Mouse (Mus musculus) embryonic facial prominence, embryonic 12.5 days (tissue): ENCODE measurements around the gene Zfp91. TPM values are rescaled to one million over a fixed set of nuclear protein-coding genes. Genes with fewer than 3 reads are reported as not detected.

Source experiments
- ATAC-seq: fragments of 200-750 bp; cut with Nextera tagmentation; 2 replicates; pipeline ENCODE4 v1.8.0; 2017; ENCODE audit not compliant: insufficient number of reproducible peaks, insufficient read depth, low FRiP score, low TSS enrichment
- H3K27ac ChIP-seq: fragments of 300-500 bp; sonication (generic); 2 replicates; pipeline ENCODE4 v1.5.1; 2016; ENCODE audit warnings: mild to moderate bottlenecking
- H3K27me3 ChIP-seq: fragments of 300-500 bp; sonication (generic); 2 replicates; pipeline ENCODE4 v1.6.1; 2016; ENCODE audit warnings: mild to moderate bottlenecking, moderate library complexity
- H3K36me3 ChIP-seq: fragments of 300-500 bp; sonication (generic); 2 replicates; pipeline ENCODE4 v1.6.1; 2016; ENCODE audit warnings: mild to moderate bottlenecking
- H3K4me1 ChIP-seq: fragments of 300-500 bp; sonication (generic); 2 replicates; pipeline ENCODE4 v1.6.1; 2016
- H3K4me2 ChIP-seq: fragments of 300-500 bp; sonication (generic); replicated peaks from 2 replicates; pipeline ENCODE4 v1.6.1; 2016; ENCODE audit warnings: mild to moderate bottlenecking, moderate library complexity
- H3K4me3 ChIP-seq: fragments of 300-500 bp; sonication (generic); 2 replicates; pipeline ENCODE4 v1.5.1; 2016; ENCODE audit warnings: mild to moderate bottlenecking
- H3K9ac ChIP-seq: fragments of 300-500 bp; sonication (generic); 2 replicates; pipeline ENCODE4 v1.6.1; 2016; ENCODE audit warnings: mild to moderate bottlenecking, moderate library complexity
- H3K9me3 ChIP-seq: fragments of 300-500 bp; sonication (generic); 2 replicates; pipeline ENCODE4 v1.6.1; 2016; ENCODE audit warnings: mild to moderate bottlenecking, moderate library complexity
- WGBS: fragments of 180-500 bp; shearing (Covaris S2); methylation state at CpG from one replicate; pipeline ENCODE4 v1.1.7; 2016; 5-methylcytosine and 5-hydroxymethylcytosine counted together
- polyA plus RNA-seq: library from polyadenylated mRNA; unstranded; fragments of >200 nt; fragmentation: Nextera tagmentation; extraction: Ambion mirVana; gene quantifications from 2 replicates; pipeline ENCODE4 v1.2.1, GENCODE M21; 2016

Zfp91 gene
- polyA plus RNA-seq, 1 experiment from 2014 or later, result 18.5 TPM

DNA sequence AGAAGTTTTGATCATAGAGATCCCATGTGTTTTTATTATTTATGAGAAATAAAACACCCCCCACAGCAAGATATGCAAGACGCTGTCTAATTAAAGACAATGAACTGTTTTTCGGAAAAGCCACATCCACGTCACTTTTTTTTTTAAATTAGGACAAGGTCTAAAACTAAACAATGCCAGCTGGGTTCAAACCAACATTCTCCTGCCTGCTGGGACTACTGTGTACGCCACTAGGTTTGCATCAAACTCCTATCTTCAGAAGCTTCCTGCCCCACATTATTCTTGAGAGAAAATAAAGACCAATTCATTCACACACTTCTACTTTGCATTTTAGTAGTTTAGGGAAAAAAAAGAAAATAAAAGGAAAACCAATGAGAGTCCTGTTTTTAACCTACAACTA, 8.2 kb downstream of the Zfp91 start:
- ATAC-seq, result no peak
- no peak overlapping the region for H3K4me3 ChIP-seq
- no peaks in the 10 kb centered on the region for H3K36me3 ChIP-seq
- H3K9me3 ChIP-seq, result no peaks in the 10 kb centered on the region
- no peak overlapping the region for H3K9ac ChIP-seq
- 71% methylated on average over 4 of the region's 4 CpGs for WGBS
- no peak overlapping the region for H3K4me2 ChIP-seq
- no peak overlapping the region for H3K27ac ChIP-seq
- no peaks in the 10 kb centered on the region for H3K27me3 ChIP-seq
- no peaks in the 10 kb centered on the region for H3K4me1 ChIP-seq

DNA sequence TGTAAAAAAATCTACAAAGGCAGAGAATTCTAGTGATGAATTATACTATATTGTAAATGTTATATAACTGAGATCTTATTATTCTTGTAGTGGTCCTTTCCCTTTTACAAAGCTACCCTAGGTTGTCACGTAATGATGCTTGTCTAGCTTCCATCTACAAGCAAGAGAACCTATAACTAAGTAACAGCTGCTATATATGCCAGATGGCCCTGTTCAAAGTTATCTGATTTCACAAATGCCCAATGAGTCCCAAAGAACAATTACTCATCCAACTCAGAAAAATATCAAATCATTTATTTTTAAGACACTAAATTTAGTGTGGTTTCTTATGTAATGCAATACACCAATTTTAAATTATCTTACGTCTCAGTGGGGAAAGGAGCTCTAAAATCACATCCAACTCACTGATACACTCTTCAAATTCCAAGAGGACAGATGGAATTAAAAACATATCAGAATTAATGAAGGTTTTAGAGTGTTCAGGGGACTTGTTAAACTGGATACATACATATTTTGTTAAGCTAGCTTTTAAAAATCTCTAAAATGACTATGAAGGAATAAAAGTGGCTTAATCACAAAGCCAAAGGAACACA, 9.0 kb downstream of the Zfp91 start:
- no peaks in the 10 kb centered on the region for H3K36me3 ChIP-seq
- no peak for ATAC-seq
- H3K9me3 ChIP-seq, result no peaks in the 10 kb centered on the region
- H3K4me1 ChIP-seq, result no peaks in the 10 kb centered on the region
- H3K4me2 ChIP-seq, result no peak overlapping the region
- 81% methylated on average over 2 of the region's 2 CpGs for WGBS
- no peak overlapping the region for H3K27ac ChIP-seq
- no peak overlapping the region for H3K9ac ChIP-seq
- H3K4me3 ChIP-seq, result no peak overlapping the region
- H3K27me3 ChIP-seq, result no peaks in the 10 kb centered on the region

DNA sequence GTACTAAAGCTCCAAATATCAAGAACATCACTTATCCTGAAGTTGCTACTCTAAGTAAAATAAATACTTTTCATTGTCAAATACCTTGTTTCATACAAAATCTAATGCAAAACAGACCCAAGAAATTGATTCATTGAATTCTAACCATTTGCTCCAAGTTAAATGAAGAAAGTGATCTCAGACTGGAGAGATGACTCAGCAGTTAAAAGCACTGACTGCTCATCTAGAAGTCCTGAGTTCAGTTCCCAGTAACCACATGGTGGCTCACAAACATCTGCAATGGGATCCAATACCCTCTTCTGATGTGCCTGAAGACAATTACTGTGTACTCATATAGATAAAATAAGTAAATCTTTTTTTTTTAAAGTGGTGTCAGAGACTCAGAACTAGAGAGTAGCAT, 15.5 kb downstream of the Zfp91 start:
- H3K27me3 ChIP-seq, result no peaks in the 10 kb centered on the region
- H3K36me3 ChIP-seq, result peaks cover 13% of the 10 kb centered on the region
- no peak overlapping the region for H3K4me2 ChIP-seq
- no peaks in the 10 kb centered on the region for H3K4me1 ChIP-seq
- ATAC-seq, result no peak
- H3K27ac ChIP-seq, result no peak overlapping the region
- H3K4me3 ChIP-seq, result no peak overlapping the region
- no peaks in the 10 kb centered on the region for H3K9me3 ChIP-seq
- no peak overlapping the region for H3K9ac ChIP-seq

DNA sequence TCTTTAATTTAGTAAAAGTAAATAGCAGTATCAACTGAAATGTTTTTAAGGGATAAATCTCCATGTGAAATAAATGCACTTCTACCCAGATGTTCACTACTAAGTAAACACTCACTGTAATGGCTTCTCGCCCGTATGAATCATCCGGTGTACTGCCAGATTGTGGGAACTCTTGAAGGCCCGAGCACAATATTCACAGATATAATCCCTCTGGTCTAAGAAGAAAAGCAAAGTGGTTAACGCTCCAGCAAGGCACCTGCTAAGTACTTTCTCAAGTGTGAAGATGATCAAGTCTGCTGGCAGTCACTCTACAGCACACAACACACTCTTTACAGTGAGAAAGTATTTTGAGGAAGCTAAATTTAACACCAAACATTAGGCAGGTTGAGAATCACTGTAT, 25.0 kb downstream of the Zfp91 start:
- H3K9ac ChIP-seq, result no peak overlapping the region
- no peaks in the 10 kb centered on the region for H3K4me1 ChIP-seq
- no peak overlapping the region for H3K4me3 ChIP-seq
- no peak overlapping the region for H3K4me2 ChIP-seq
- ATAC-seq, result no peak
- peaks cover 40% of the 10 kb centered on the region for H3K36me3 ChIP-seq
- no peak overlapping the region for H3K27ac ChIP-seq
- H3K27me3 ChIP-seq, result no peaks in the 10 kb centered on the region
- H3K9me3 ChIP-seq, result no peaks in the 10 kb centered on the region
- 94% methylated on average over 5 of the region's 5 CpGs for WGBS

DNA sequence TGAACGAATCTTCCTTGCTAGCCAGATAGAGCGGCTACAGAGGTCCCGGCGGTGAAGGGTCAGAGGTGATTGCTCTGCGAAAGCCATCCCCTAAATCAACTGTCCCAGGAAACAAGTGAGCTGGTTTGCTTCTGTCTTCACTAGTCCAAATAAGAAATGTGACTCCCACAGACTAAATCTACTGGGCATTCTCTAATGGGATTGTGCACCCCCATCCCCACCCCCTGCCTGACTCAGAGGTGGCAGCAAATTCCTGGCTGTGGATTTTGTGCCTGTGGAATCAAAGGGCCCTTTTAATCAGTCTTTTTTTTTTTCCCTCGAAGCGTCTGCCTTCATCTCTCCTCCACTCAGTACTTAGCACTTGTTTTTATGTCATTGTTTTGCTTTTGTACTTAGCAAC, 30.6 kb downstream of the Zfp91 start, which contains the start of gene Cntf:
Gene Cntf (minus strand): TSS at position 325 of the 400 bp plus-strand sequence.
- WGBS, result 71% methylated on average over 7 of the region's 7 CpGs
- H3K4me2 ChIP-seq, result no peak within 1 kb of the TSS
- H3K9me3 ChIP-seq, result no peaks in the 10 kb centered on the region
- H3K4me3 ChIP-seq, result no peak within 1 kb of the TSS
- no peak within 1 kb of the TSS for H3K27ac ChIP-seq
- no peaks in the 10 kb centered on the region for H3K4me1 ChIP-seq
- no peak for ATAC-seq
- peaks cover 51% of the 10 kb centered on the region for H3K36me3 ChIP-seq
- H3K27me3 ChIP-seq, result no peaks in the 10 kb centered on the region
- no peak within 1 kb of the TSS for H3K9ac ChIP-seq

DNA sequence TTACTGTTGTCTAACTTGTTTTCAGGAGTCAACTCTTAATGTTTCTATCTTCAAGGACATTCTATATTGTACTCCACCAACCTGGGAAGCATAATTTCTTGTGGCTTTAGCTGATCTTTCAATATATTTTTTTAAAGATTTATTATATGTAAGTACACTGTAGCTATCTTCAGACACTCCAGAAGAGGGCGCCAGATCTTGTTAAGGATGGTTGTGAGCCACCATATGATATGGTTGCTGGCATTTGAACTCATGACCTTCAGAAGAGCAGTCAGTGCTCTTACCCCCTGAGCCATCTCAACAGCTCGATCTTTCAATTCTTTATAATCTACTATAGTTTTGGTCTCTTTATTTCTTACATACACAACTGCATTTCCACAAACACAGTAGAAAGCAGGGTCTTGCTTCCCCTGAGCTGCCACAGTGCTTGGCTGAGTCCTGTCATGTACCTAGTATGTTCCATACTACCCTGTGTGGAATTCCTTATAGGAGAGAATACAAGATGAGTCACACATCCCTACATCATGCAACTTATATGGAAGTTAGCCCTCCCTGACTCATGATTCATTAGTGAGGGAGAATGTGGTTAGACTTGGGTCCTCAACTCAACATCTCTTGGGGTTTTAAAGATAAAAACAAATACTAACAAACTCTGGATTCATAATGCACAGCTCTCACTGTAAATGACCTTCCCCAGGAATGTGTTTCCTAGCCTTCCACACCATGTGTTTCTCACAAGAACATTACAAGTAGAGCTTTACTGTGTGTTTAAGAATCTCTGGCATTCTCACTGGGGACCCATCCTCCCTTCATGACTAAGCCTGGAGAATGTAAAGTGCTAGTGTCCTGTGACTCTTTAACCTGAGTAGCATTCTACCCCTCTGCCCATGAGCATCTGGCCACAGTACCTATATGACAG, 33.5 kb downstream of the Zfp91 start:
- Histone ChIP-seq H3K27me3 (no peaks in the 10 kb centered on the region), H3K9ac (no peak overlapping the region), H3K4me3 (no peak overlapping the region), H3K36me3 (peaks cover 23% of the 10 kb centered on the region), H3K4me2 (no peak overlapping the region), H3K9me3 (no peaks in the 10 kb centered on the region), H3K4me1 (no peaks in the 10 kb centered on the region), H3K27ac (no peak overlapping the region)
- ATAC-seq, result no peak
- 55% methylated on average over 2 of the region's 2 CpGs for WGBS

DNA sequence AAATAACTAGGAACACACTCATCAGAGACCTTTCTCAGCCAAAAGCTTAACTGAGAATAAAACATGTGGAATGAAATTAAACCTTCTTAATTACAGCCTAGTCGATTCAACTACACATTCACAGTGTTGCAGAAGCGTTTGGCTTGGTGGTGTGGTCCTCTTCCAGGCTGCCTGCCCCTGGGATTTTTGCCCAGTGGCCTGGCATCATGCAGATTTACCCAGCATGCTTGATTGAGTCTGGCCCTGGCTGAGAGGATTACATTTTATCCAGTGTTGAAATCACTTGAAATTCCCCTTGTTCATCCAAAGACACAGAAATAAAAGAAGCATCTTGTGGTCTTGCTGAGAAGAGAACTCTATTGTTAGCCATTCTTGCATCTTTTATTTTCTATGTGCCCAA, 36.3 kb downstream of the Zfp91 start:
- Histone ChIP-seq H3K36me3 (peaks cover 13% of the 10 kb centered on the region), H3K4me2 (no peak overlapping the region), H3K4me1 (no peaks in the 10 kb centered on the region), H3K4me3 (no peak overlapping the region), H3K9me3 (no peaks in the 10 kb centered on the region), H3K9ac (no peak overlapping the region), H3K27me3 (no peaks in the 10 kb centered on the region), H3K27ac (no peak overlapping the region)
- WGBS, result 72% methylated on average over 2 of the region's 2 CpGs
- no peak for ATAC-seq

DNA sequence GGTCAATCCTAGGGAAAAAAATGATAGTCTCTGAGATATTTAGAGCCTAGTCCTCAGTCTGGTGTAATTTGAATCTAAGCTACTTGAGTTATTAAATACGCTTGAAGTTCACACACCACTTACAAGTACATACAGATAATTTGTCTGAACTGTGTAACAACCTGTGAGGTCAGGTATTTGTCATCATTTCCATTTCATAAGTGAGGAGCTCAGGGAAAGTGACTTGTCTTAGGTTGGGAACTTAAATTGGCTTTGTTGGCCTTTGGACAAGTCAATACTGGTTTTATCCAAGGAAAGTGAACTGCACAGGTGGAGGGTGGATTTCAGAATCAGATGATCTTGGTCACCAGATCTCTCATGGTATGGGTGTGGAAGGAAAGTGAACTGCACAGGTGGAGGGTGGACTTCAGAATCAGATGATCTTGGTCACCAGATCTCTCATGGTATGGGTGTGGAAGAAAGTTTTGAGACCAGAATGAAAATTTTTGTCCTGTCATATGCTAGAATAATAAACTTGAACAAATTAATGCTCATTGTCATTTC, 36.9 kb downstream of the Zfp91 start:
- no peak overlapping the region for H3K4me3 ChIP-seq
- H3K27me3 ChIP-seq, result no peaks in the 10 kb centered on the region
- H3K9me3 ChIP-seq, result no peaks in the 10 kb centered on the region
- no peaks in the 10 kb centered on the region for H3K4me1 ChIP-seq
- H3K9ac ChIP-seq, result no peak overlapping the region
- no peak overlapping the region for H3K4me2 ChIP-seq
- peaks cover 7% of the 10 kb centered on the region for H3K36me3 ChIP-seq
- no peak overlapping the region for H3K27ac ChIP-seq
- no peak for ATAC-seq
- 86% methylated on average over 1 of the region's 1 CpGs for whole genome bisulfite sequencing

DNA sequence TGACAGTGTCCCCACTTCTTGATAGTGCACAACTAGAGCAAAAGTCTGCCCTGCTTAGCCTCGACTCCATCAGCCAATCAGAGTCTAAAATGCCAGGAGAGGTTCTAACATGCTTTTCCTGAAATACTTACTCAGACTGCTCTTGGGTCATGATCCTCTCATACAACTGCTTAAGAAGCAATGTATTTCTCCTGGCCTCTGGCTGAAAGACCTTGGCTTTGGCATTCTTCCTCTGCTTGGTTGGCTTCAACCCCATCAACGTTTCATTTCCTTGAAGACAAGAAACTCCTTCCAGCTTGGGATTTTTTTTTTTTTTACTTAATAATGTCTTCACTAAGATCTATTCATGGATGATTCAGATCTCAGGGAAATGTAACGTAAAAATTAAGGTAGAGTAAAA, 39.6 kb downstream of the Zfp91 start:
- Histone ChIP-seq H3K27ac (no peak overlapping the region), H3K36me3 (no peaks in the 10 kb centered on the region), H3K9ac (no peak overlapping the region), H3K9me3 (no peaks in the 10 kb centered on the region), H3K4me2 (no peak overlapping the region), H3K4me1 (no peaks in the 10 kb centered on the region), H3K4me3 (no peak overlapping the region), H3K27me3 (no peaks in the 10 kb centered on the region)
- ATAC-seq, result no peak
- 79% methylated on average over 3 of the region's 3 CpGs for WGBS

DNA sequence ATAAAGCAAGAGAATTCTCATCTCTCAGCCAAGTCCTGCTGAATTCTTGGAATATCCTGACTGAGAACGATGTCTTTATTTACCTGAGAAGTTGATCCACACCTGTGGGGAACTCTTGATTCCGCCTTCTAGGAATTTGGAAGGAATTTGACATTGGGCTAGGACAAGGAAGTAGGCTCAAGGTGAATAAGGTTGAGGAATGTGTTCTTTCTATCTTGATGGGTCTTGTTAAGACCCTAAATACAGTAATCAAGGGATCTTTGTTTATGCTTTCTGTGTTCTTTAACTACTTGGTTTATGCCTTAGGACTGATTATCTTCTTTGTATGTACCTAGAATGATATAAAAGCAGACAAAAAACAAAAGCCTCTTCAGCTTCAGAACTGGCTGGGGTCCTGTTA, 64.0 kb downstream of the Zfp91 start:
- Histone ChIP-seq H3K4me1 (no peaks in the 10 kb centered on the region), H3K4me2 (no peak overlapping the region), H3K27ac (no peak overlapping the region), H3K36me3 (no peaks in the 10 kb centered on the region), H3K9me3 (no peaks in the 10 kb centered on the region), H3K27me3 (no peaks in the 10 kb centered on the region), H3K9ac (no peak overlapping the region), H3K4me3 (no peak overlapping the region)
- 80% methylated on average over 2 of the region's 2 CpGs for WGBS
- no peak for ATAC-seq

DNA sequence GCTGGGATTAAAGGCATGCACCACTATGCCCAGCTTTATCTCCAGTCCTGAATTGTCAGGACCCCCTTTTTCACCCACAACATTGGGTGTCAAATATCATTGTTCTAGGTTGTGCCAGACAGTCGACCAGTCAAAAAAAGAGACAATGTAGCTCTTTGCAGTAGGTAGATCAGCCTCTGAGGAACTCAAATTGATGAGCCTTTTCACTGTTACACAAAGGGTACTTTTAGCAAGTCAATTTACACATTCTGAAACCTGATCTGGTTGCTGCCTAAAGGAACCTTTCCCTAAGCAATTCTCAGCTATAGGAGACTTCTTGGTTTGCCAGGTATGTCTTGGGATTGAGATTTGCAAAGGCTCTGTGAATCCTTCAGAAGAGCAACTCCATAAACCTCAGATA, 64.9 kb downstream of the Zfp91 start:
- Histone ChIP-seq H3K9me3 (no peaks in the 10 kb centered on the region), H3K4me2 (no peak overlapping the region), H3K27me3 (no peaks in the 10 kb centered on the region), H3K4me3 (no peak overlapping the region), H3K27ac (no peak overlapping the region), H3K36me3 (no peaks in the 10 kb centered on the region), H3K9ac (no peak overlapping the region), H3K4me1 (no peaks in the 10 kb centered on the region)
- no peak for ATAC-seq
- WGBS, result 48% methylated on average over 1 of the region's 1 CpGs

DNA sequence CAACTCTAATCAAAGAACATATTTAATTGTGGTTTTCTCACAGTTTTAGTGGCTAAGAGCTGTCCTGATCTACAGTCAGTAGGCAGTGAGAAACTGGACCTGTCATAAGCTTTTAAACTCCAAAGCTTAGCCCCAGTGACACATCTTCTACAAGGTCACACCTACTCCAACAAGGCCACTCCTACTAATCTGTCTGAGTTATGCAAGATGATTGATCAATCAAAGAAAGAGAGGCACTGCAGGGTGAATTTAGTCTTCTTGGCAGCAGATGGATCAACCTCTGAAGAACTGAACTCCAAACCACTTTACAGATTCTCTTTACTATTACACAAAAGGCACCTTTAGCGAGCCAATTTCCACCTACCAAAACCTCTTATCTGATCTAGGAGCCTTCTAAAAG, 70.1 kb downstream of the Zfp91 start:
- no peaks in the 10 kb centered on the region for H3K9me3 ChIP-seq
- H3K27me3 ChIP-seq, result no peaks in the 10 kb centered on the region
- no peak for ATAC-seq
- H3K4me2 ChIP-seq, result no peak overlapping the region
- no peaks in the 10 kb centered on the region for H3K4me1 ChIP-seq
- no peak overlapping the region for H3K9ac ChIP-seq
- WGBS, result 78% methylated on average over 1 of the region's 1 CpGs
- no peaks in the 10 kb centered on the region for H3K36me3 ChIP-seq
- H3K4me3 ChIP-seq, result no peak overlapping the region
- H3K27ac ChIP-seq, result no peak overlapping the region
